Mouse (Mus musculus) embryonic fibroblast, embryonic 13.5 days (primary cell): Measurements from ENCODE around the gene Cdc42ep1.
"Not testable (repeated sequence)": the region's sequence is repeated elsewhere in the genome, so short reads cannot be mapped to it uniquely, and the experiment has no call there.

Experiments used
- CTCF ChIP-seq: IDR thresholded peaks from 2 replicates; pipeline ENCODE4 v1.5.1; 2011; ENCODE audit warnings: mild to moderate bottlenecking, control low read depth, low read length, moderate library complexity, borderline replicate concordance; ENCODE audit not compliant: insufficient read depth
- POLR2A ChIP-seq: IDR thresholded peaks from 2 replicates; pipeline ENCODE4 v1.6.1; 2011; ENCODE audit warnings: low read depth, mild to moderate bottlenecking, control low read depth, low read length, moderate library complexity

DNA sequence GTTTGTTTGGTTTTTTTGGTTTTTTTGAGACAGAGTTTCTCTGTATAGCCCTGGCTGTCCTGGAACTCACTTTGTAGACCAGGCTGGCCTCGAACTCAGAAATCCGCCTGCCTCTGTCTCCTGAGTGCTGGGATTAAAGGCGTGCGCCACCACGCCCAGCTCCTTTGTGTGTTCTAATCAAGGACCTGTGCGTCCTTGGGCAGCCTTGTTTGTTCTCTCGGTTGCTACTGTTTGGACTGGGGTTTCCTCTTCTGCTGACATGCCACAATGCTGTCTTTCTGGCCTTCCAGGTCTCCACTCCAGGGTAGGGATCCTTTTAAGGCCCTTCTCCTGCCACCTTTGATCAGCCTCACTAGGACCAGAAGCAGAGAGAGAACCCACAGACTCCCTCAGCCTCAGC lies 4.4 kb downstream of the Cdc42ep1 start:
- TF ChIP-seq POLR2A, CTCF: not testable (repeated sequence)
